Mouse (Mus musculus): ENCODE measurements at regions not wholly inside any gene's neighbourhood (a gene's known extent, or its start where the extent isn't known, plus 50 kb on each side); places are given as distances from the start of the nearest gene placed in this dataset.

DNA sequence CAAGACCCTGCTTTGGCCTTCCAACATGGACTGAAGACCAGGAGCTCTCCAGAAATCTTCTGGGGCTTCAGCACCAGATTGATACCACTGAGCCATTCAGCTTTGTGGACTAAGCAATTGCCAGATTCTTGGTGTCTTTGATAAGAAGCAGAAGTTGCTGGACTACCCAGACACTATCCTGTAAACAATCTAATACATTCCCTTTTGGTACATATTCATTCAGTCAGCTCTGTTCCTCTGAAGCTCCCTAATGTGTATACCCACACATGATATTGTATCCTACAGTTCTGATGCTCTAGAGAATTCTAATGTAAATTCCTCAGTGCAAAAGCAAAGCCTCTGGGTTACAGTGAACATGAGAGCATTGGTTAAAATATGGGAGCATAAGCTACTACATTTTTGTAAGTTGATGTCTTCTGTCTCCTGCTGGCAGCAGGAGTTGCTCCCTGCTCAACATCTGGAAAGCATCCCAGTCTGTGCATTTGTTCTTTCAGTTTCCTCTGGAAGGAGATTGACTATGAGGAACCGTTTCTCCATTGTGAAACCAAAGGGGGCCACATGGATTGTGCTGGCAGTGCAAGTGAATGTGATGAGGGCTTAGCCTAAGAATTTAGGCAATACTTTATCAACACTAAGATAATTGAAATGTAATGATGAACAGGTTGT is 234.5 kb downstream of the Mospd2 start:
- Histone ChIP-seq H3K79me2 (ENCODE audit: control insufficient read depth, insufficient read depth, low read length) (no peaks in the 10 kb centered on the region), H3K4me3 (ENCODE audit: insufficient read depth, low read depth, low read length) (no peak overlapping the region), H3K36me3 (ENCODE audit: control insufficient read depth, insufficient read depth, low read length) (no peaks in the 10 kb centered on the region), H3K27me3 (ENCODE audit: control insufficient read depth, insufficient read depth, low read length) (no peaks in the 10 kb centered on the region), H3K9ac (ENCODE audit: low read depth, low read length) (no peak overlapping the region), H3K27ac (replicated peaks; ENCODE audit: insufficient read depth, low read depth, low read length) (no peak overlapping the region), H3K4me1 (ENCODE audit: control insufficient read depth, insufficient read depth, low read length) (no peaks in the 10 kb centered on the region)
- WGBS = 55% methylated on average over 1 of the region's 1 CpGs
- no peak for DNase-seq (ENCODE audit: extremely low read depth, low read depth, low spot score)
- no peak for TF ChIP-seq CTCF (IDR thresholded peaks at IDR 0.05; ENCODE audit: low read depth, low read length)
- TF ChIP-seq POLR2A (IDR thresholded peaks at IDR 0.05; ENCODE audit: extremely low read depth, insufficient read depth, low read length) = no peak
